Mouse (Mus musculus): ENCODE results near the gene Col11a2. TPM values are rescaled to one million over a fixed set of nuclear protein-coding genes. Genes with fewer than 3 reads are reported as not detected.
A peak's percentile ranks its signal among the peaks of the same experiment; 100 is the strongest.

The Col11a2 gene
- total RNA-seq, 2 experiments from 2014 or later: 1.1 to 2.2 TPM

DNA sequence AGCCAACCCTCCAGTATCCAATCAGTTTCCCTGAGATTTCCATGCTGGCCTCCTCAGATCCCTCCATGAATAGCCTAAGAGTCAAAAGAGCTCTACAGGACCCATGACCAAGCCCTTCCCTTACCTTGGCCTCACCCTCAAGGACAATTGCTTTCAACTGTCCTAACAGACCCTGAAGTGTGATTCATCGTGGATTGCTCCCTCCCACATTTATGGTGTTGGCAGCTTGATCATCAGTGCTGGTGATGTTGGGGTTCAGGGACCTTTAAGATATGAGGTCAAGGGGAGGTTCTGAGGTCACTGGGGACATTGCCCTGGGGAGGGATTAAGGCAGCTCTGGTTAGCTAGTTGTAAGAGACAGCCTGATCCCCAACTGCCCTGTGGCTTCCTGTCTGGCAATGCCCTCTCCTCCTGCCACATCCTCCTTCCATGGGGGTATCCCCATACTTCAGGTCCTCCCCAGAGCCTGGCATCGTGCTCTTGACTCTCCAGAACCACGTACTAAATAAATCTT lies 57.3 kb downstream of the Col11a2 start:
- intact Hi-C loops (cut with DNase I): no loop called here
- DNase-seq (ENCODE audit: low spot score): no peak

- intact Hi-C loops (cut with DNase I): no loop called here
- DNase-seq (ENCODE audit: low spot score): no peak
These were observed 58.0 kb downstream of the Col11a2 start for GRCm38 (mm10) chr17:34097272-34097671.

DNA sequence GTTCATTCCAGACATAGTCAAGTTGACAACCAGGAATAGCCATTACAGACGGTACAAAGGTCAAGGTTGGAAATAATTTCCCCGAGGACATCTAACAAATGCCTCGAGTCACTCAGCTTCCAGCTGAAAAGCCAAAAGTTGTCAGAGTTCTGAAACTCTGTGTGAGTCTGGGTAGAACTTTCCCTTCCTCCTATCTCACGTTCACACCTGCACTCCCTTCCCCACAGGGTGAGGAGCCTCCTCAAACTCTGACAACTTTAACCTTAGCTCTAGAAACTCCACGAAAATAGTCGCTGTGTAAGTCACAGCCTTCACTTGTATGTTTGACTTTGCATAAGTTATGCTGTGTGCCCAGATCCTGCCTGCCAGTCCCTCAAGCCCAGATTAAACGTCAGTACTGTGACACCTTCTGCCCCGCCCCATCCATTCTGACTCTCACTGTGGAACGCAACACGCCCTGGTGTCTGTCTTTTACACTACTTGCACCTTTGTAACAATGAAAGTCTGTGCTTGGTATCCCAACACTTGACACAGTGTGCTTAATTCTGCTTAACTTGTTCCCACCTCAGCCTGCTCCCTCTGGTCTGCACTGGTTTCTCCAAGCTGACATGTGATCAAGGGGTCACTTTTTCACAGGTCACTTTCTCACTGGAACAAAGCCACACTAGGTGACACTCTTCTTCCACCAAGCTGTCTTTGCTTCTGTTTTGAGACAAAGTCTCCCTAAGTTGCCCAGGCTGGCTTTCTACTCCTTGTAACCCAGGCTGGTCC lies 59.7 kb downstream of the Col11a2 start:
- intact Hi-C loops (cut with DNase I): no loop called here
- DNase-seq (ENCODE audit: low spot score): no peak

DNA sequence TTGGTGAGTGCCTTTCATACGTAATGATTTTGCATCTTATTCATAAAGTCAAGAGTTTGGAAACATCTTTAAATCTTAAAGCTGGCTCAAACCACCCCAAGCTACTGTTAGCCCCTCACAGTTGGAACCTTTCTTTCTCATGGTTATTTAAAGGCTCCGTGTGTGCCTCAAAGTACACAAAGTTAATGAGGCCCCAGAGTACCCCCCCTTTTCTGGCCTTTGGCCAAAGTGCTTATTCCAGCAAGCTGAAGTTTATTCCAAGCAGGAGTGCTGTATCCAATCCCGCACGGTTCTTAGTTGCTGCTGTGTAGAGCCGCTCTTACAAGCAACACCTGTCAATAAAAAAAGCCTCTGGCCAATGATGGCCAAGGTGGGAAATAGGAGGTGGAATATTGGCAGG lies 60.3 kb downstream of the Col11a2 start:
- DNase-seq (ENCODE audit: low spot score): no peak
- intact Hi-C loops (cut with DNase I): no loop called here

DNA sequence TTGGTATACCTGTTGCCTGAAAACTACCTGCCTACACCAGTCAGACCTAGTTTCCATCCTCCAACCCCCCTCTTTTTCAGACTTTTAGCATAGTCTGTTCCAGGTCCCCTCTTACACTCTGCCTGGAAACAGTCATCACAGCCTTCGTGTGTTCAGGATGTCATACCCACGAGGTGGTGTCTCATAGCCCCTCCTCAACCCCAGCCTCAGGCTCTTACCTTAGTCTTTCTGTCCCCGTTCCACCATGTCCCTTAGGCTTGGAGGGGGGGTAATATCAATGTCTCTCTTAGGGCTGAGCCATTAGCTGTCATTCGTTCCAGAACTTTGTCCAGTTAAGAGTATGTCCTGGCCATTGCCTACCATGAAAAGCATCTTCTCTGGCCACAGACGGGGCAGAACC lies 61.9 kb downstream of the Col11a2 start:
- DNase-seq (ENCODE audit: low spot score): no peak
- intact Hi-C loops (cut with DNase I): loop anchor here (2.0 to 5.0 kb wide), 2 partner anchors 36 to 68 kb away; no protein-coding TSS in a partner anchor

GRCm38 (mm10) chr17:34101604-34102032 lies 62.4 kb downstream of the Col11a2 start:
- intact Hi-C loops (cut with DNase I): loop anchor here (2.0 to 5.0 kb wide), 2 partner anchors 36 to 67 kb away; no protein-coding TSS in a partner anchor
- peak; percentile 77 for DNase-seq (ENCODE audit: low spot score)

- intact Hi-C loops (cut with DNase I): loop anchor here (5.0 kb wide), 1 partner anchor 34 kb away; no protein-coding TSS in a partner anchor
- DNase-seq (ENCODE audit: low spot score): no peak
These were observed 63.6 kb downstream of the Col11a2 start for GRCm38 (mm10) chr17:34102831-34103230.

DNA sequence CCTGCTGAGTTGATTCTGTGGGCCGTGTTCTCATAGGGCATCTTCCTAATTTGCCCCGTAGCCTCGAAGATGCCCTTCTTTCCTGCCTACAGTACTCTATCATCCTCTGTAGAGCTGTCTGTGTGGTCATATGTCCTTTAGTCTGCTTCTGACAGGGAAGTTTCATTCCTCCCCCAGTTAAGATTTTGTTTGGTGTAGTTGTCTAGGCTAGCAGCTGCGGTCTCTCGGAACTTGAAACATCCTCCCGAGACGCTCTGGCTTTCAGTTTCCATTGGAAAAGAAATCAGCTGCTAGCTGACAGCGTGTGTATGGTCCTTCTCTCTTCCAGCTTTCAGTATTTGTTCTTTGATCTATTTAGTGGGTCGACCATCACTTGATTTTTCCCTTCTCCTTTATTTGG lies 65.6 kb downstream of the Col11a2 start:
- intact Hi-C loops (cut with DNase I): loop anchor here (5.0 kb wide), 1 partner anchor 32 kb away; no protein-coding TSS in a partner anchor
- DNase-seq (ENCODE audit: low spot score): no peak

GRCm38 (mm10) chr17:34106555-34106954 lies 67.3 kb downstream of the Col11a2 start:
- intact Hi-C loops (cut with DNase I): no loop called here
- DNase-seq (ENCODE audit: low spot score): no peak

DNA sequence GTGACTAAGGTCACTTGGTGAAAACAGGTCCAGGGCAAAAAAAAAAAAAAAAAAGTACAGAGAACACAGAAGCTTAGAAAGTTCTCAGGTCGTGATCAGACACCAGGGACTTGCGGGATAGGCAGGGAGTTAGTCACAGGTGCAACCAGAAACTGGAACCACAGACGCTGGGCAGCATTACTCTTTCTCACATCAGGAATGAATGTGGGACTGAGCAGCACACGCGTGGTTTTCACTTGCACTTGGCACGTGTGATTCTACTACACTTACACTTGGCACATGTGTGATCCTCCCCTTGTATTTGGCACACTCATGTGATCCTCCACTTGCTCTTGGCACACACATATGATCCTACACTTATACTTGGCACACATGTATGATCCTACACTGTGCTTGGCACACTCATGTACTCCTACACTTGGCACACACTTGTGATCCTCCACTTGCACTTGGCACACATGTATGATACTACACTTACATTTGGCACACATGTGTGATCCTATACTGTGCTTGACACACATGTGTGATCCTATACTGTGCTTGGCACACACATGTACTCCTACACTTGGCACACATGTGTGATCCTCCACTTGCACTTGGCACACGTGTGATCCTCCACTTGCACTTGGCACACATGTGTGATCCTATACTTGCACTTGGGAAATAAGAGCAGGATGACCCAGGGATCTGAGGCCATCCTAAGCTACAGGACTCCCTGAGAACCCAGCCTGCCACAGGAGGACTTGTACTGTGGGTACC lies 68.1 kb downstream of the Col11a2 start:
- DNase-seq (ENCODE audit: low spot score): no peak
- intact Hi-C loops (cut with DNase I): no loop called here

- intact Hi-C loops (cut with DNase I): no loop called here
- no peak for DNase-seq (ENCODE audit: low spot score)
These were observed 69.2 kb downstream of the Col11a2 start for GRCm38 (mm10) chr17:34108460-34108859.

- DNase-seq (ENCODE audit: low spot score): no peak
- intact Hi-C loops (cut with DNase I): no loop called here
These were observed 70.0 kb downstream of the Col11a2 start for GRCm38 (mm10) chr17:34109038-34109805.

- intact Hi-C loops (cut with DNase I): no loop called here
- DNase-seq (ENCODE audit: low spot score): no peak
These were observed 70.6 kb downstream of the Col11a2 start for GRCm38 (mm10) chr17:34109806-34110195.

DNA sequence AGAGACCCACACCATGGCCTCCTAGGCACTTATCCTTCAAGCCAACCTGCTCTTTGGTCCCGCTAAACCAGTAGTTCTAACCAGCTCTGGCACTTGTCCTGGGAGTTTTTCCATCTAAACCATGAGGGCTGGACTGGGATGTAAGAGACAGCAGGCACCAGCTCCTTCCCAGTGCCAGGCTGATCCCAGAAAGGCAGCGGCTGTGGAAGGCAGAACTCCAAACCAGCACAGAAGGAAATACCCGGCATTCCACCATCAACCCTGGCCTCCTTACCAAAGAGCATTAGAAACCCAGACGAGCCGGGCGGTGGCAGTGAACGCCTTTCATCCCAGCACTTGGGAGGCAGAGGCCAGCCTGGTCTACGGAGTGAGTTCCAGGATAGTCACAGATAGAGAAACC lies 71.1 kb downstream of the Col11a2 start:
- intact Hi-C loops (cut with DNase I): no loop called here
- no peak for DNase-seq (ENCODE audit: low spot score)

DNA sequence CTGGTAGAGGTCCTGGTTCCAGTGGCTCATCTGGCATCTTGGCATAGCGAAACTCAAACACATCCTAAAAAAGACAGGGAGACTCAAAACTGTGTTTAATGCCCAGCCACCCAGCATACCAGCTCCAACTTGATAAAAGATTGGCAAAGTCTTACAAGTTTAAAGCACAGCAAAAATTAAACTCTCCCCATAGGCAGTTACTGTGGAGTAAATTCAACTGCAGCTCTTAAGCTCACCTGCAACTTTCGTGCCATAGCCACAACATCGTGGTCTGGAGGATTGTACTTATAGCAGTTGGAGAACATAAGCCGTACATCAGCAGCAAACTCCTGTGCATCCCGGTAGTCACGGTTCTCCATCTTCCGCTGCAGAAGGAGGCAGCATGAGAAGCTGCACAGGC lies 74.9 kb downstream of the Col11a2 start:
- DNase-seq (ENCODE audit: low spot score): no peak
- intact Hi-C loops (cut with DNase I): no loop called here

Small RNA genes lying within 50 kb of the gene (microRNA-seq; reads per million reads assigned to microRNA genes)
- gene Mir219a-1: not detected
- not detected for gene Mir219c

Other genes starting within 250 kb of the Col11a2 start
- 10 to 100 TPM; 55.0 to 69.3 TPM for gene Kank3, start 228.9 kb upstream of the Col11a2 start, total RNA-seq (2021)
- gene Rps28, start 214.9 kb upstream of the Col11a2 start, total RNA-seq (2021): 100 to 1,000 TPM; 707 to 763 TPM
- 100 to 1,000 TPM; 599 to 648 TPM for gene Ndufa7, start 214.9 kb upstream of the Col11a2 start, total RNA-seq (2021)
- gene Cd320, start 196.3 kb upstream of the Col11a2 start, total RNA-seq (2021): 10 to 100 TPM; 30.6 to 31.9 TPM
- not detected for gene Gm7029, start 165.6 kb upstream of the Col11a2 start, total RNA-seq (2021)
- 1 to 10 TPM; 1.4 to 1.8 TPM for gene Kifc1, start 148.8 kb upstream of the Col11a2 start, total RNA-seq (2021)
- not detected for gene Platr17, start 134.3 kb upstream of the Col11a2 start, total RNA-seq (2021)
- 10 to 100 TPM; 14.3 to 17.5 TPM for gene Daxx, start 130.0 kb upstream of the Col11a2 start, total RNA-seq (2021)
- 100 to 1,000 TPM in 1 of 2 experiments, 10 to 100 TPM in 1; 93.5 to 104 TPM for gene Tapbp, start 123.5 kb upstream of the Col11a2 start, total RNA-seq (2021)
- 10 to 100 TPM; 15.5 to 19.4 TPM for gene Zbtb22, start 123.5 kb upstream of the Col11a2 start, total RNA-seq (2021)
- 10 to 100 TPM; 38.2 to 44.6 TPM for gene Rgl2, start 109.9 kb upstream of the Col11a2 start, total RNA-seq (2021)
- gene Pfdn6, start 99.1 kb upstream of the Col11a2 start, total RNA-seq (2021): 10 to 100 TPM; 70.7 to 77.3 TPM
- 10 to 100 TPM in 1 of 2 experiments, 1 to 10 TPM in 1; 9.3 to 10.2 TPM for gene Wdr46, start 98.8 kb upstream of the Col11a2 start, total RNA-seq (2021)
- 1 to 10 TPM; 1.7 to 1.9 TPM for gene B3galt4, start 87.9 kb upstream of the Col11a2 start, total RNA-seq (2021)
- 10 to 100 TPM; 39.2 to 39.4 TPM for gene Vps52, start 83.6 kb upstream of the Col11a2 start, total RNA-seq (2021)
- gene Rps18, start 83.4 kb upstream of the Col11a2 start, total RNA-seq (2021): 100 to 1,000 TPM; 408 to 435 TPM
- gene H2-K1, start 39.1 kb upstream of the Col11a2 start, total RNA-seq (2021): 10 to 100 TPM; 59.9 to 88.2 TPM
- 10 to 100 TPM; 12.6 to 13.2 TPM for gene Ring1, start 14.8 kb upstream of the Col11a2 start, total RNA-seq (2021)
- 100 to 1,000 TPM in 1 of 2 experiments, 10 to 100 TPM in 1; 98.1 to 100 TPM for gene H2-Ke6, start 11.4 kb upstream of the Col11a2 start, total RNA-seq (2021)
- gene Slc39a7, start 7.8 kb upstream of the Col11a2 start, total RNA-seq (2021): 10 to 100 TPM; 60.4 to 61.3 TPM
- 10 to 100 TPM; 40.5 to 42.1 TPM for gene Rxrb, start 7.6 kb upstream of the Col11a2 start, total RNA-seq (2021)
- gene H2-Oa, start 52.9 kb downstream of the Col11a2 start, total RNA-seq (2021): not detected
- gene H2-DMa, start 80.1 kb downstream of the Col11a2 start, total RNA-seq (2021): 1 to 10 TPM; 3.7 to 4.5 TPM
- gene Brd2, start 83.2 kb downstream of the Col11a2 start, total RNA-seq (2021): 10 to 100 TPM; 72.9 to 75.8 TPM
- 1 to 10 TPM in 1 of 2 experiments, under 1 TPM in 1; 0.91 to 1.6 TPM for gene H2-DMb2, start 103.9 kb downstream of the Col11a2 start, total RNA-seq (2021)
- 1 to 10 TPM; 1.1 to 1.3 TPM for gene H2-DMb1, start 113.6 kb downstream of the Col11a2 start, total RNA-seq (2021)
- gene Tap1, start 148.1 kb downstream of the Col11a2 start, total RNA-seq (2021): 1 to 10 TPM; 3.9 to 5.5 TPM
- 1 to 10 TPM; 5.4 to 8.5 TPM for gene Psmb9, start 148.3 kb downstream of the Col11a2 start, total RNA-seq (2021)
- 10 to 100 TPM in 1 of 2 experiments, 1 to 10 TPM in 1; 9.7 to 11.8 TPM for gene Psmb8, start 158.3 kb downstream of the Col11a2 start, total RNA-seq (2021)
- gene Tap2, start 164.1 kb downstream of the Col11a2 start, total RNA-seq (2021): 10 to 100 TPM; 21.2 to 22.0 TPM
- gene H2-Ob, start 199.5 kb downstream of the Col11a2 start, total RNA-seq (2021): 1 to 10 TPM in 1 of 2 experiments, under 1 TPM in 1; 0.70 to 1.5 TPM
- 10 to 100 TPM in 1 of 2 experiments, 1 to 10 TPM in 1; 9.2 to 12.6 TPM for gene H2-Ab1, start 218.3 kb downstream of the Col11a2 start, total RNA-seq (2021)
- 10 to 100 TPM; 13.9 to 14.3 TPM for gene H2-Aa, start 248.4 kb downstream of the Col11a2 start, total RNA-seq (2021)

Data from heart, postnatal 25 days (tissue).